In the genomic region with DNA sequence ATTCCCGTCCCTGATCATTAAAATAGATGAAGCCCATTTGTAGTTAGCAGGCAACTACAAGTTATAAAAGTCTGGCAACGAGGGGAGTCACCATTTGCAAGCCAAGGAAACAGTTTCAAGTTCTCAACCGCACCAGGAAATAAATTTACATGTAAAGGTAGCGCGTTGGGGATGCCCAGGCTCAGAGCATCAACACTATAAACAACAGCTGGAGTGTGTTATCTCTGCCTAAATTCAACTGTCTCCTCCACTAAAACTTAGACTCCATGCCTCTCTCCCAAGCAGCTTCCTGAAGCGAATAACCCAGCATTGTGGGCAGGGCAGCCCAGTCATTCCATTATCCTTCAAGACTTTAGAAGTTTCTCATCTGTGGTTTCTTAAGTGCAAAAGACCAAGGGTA, we compare ENCODE assay signal across 24 mouse cellular contexts. TPM values are rescaled to one million over a fixed set of nuclear protein-coding genes. Genes with fewer than 3 reads are reported as not detected.
"Had no signal": no experiment of that assay in that cellular context is flagged by ENCODE, and none has a peak within 500 bp of the region (broad histone marks: within the 10 kb centered on the region; RNA-seq: fewer than 3 reads in every experiment).

No protein-coding gene starts in this region.

- H3K27me3 ChIP-seq: lung, embryonic 15.5 days; midbrain, embryonic 13.5 days; neural tube, embryonic 13.5 days; neural tube, embryonic 15.5 days had no signal

- H3K4me3 ChIP-seq: lung, embryonic 15.5 days; midbrain, embryonic 13.5 days; myocyte; neural tube, embryonic 13.5 days; neural tube, embryonic 15.5 days had no signal

- H3K4me1 ChIP-seq: lung, embryonic 15.5 days; midbrain, embryonic 13.5 days had no signal

- H3K27ac ChIP-seq: lung, embryonic 15.5 days; macrophage; midbrain, embryonic 13.5 days; neural tube, embryonic 13.5 days; neural tube, embryonic 15.5 days had no signal

- H3K36me3 ChIP-seq: lung, embryonic 15.5 days; midbrain, embryonic 13.5 days; neural tube, embryonic 13.5 days; neural tube, embryonic 15.5 days had no signal

- H3K9ac ChIP-seq: liver, postnatal 0 days; lung, embryonic 15.5 days; midbrain, embryonic 13.5 days; neural tube, embryonic 13.5 days; neural tube, embryonic 15.5 days had no signal

- DNase-seq: liver, postnatal 0 days; lung, adult 2 months; lung, postnatal 14 days; lung, postnatal 36 days; retina, postnatal 1 day; right cerebral cortex, adult 18-20 months; right cerebral cortex, postnatal 25 days; right cerebral cortex, postnatal 4 days; spleen, adult 18-20 months; thymus, adult 18-20 months; thymus, postnatal 14 days; thymus, postnatal 36 days had no signal

- H3K9me3 ChIP-seq: lung, embryonic 15.5 days; midbrain, embryonic 13.5 days; neural tube, embryonic 13.5 days; neural tube, embryonic 15.5 days had no signal

- ATAC-seq: liver, postnatal 0 days; lung, postnatal 0 days; midbrain, embryonic 13.5 days; midbrain, embryonic 16.5 days had no signal

- H3K4me2 ChIP-seq: lung, embryonic 15.5 days; midbrain, embryonic 11.5 days; midbrain, embryonic 13.5 days; neural tube, embryonic 13.5 days; neural tube, embryonic 15.5 days had no signal

RNA-seq across cellular contexts. Expression of a gene that starts 5.0 kb away (rescaled TPM):
- total RNA-seq: megakaryocyte progenitor cell, adult 5-6 weeks had no signal
- polyA plus RNA-seq: macrophage; midbrain, embryonic 11.5 days; midbrain, embryonic 13.5 days; midbrain, embryonic 16.5 days; myocyte; neural tube, embryonic 11.5 days; neural tube, embryonic 13.5 days; neural tube, embryonic 15.5 days; thymus, postnatal 0 days had no signal

RNA-seq across cellular contexts. Expression of a gene that starts 13.1 kb away (rescaled TPM):
- polyA plus RNA-seq: neural tube, embryonic 13.5 days had no signal

RNA-seq across cellular contexts. Expression of a gene that starts 33.1 kb away (rescaled TPM):
- polyA plus RNA-seq: midbrain, embryonic 16.5 days had no signal
